Mouse (Mus musculus) stomach, postnatal 0 days (tissue): ENCODE data around the gene Gpr155.

Experiments
- CTCF ChIP-seq: IDR thresholded peaks from 2 replicates; pipeline ENCODE4 v1.5.1; 2016; ENCODE audit warnings: antibody characterized with exemption, low read depth, mild to moderate bottlenecking, moderate library complexity
- EP300 ChIP-seq: optimal IDR thresholded peaks from 2 replicates; pipeline ENCODE3; 2016; ENCODE audit warnings: antibody characterized with exemption

GRCm38 (mm10) chr2:73401689-73402088 lies 15.3 kb upstream of the Gpr155 start:
- TF ChIP-seq CTCF (no peak), EP300 (no peak)
